Mouse (Mus musculus) left cerebral cortex, adult 2 months (tissue): ENCODE measurements around the gene Sept3. TPM values are rescaled to one million over a fixed set of nuclear protein-coding genes. Genes with fewer than 3 reads are reported as not detected.

Experiments
- DNase-seq, 2 experiments: peaks; one replicate each; pipeline ENCODE4 v3.0.0; 2021 to 2022; ENCODE audit warnings: low spot score in 2 of 2, mixed read lengths in 1 of 2; ENCODE audit errors: extremely low spot score in 1 of 2
- H3K27ac ChIP-seq: fragments of 200-600 bp; 2 replicates; pipeline ENCODE4 v1.8.1; 2022
- H3K4me3 ChIP-seq: fragments of 200-600 bp; 2 replicates; pipeline ENCODE4 v1.8.1; 2022
- CTCF ChIP-seq: fragments of 200-600 bp; IDR thresholded peaks from 2 replicates; pipeline ENCODE4 v1.8.1; 2022; ENCODE audit warnings: antibody characterized with exemption, mild to moderate bottlenecking, moderate library complexity
- intact Hi-C: fragments of 180-260 bp; cut with DNase I; formaldehyde crosslinking; loops from one replicate; pipeline ENCODE4 v1.15.1; 2025
- long read RNA-seq, 2 experiments: library from polyadenylated mRNA; stranded (forward); transcript quantifications; one replicate each; pipeline ENCODE4 v2.0.0; 2021; ENCODE audit warnings: borderline mapping rate in 2 of 2
- total RNA-seq, 2 experiments: library from RNA; stranded (reverse); gene quantifications; 2 replicates each; pipeline ENCODE4 v1.2.3; 2021

The Sept3 gene
- total RNA-seq: 100 to 1,000 TPM; 489 to 520 TPM
- long read RNA-seq, experiment 1, full-length matches to known transcripts: 204 of 510 reads
- long read RNA-seq, experiment 1, partial matches to known transcripts: 51 of 510 reads
- long read RNA-seq, experiment 1, other reads (novel, unspliced or antisense): 255 of 510 reads
- long read RNA-seq, experiment 2, full-length matches to known transcripts: 181 of 405 reads
- long read RNA-seq, experiment 2, partial matches to known transcripts: 59 of 405 reads
- long read RNA-seq, experiment 2, other reads (novel, unspliced or antisense): 165 of 405 reads

GRCm38 (mm10) chr15:82274593-82274926 lies at the start of gene Sept3:
Sept3 (plus strand) TSS chr15:82274893.
- no peak for DNase-seq
- peak within 1 kb of the TSS; percentile 78 for H3K4me3 ChIP-seq
- H3K27ac ChIP-seq: peak within 1 kb of the TSS; percentile 94
- no peak for TF ChIP-seq CTCF
- intact Hi-C loops: loop anchor here (2.0 kb wide), 1 partner anchor 72 kb away; no protein-coding TSS in a partner anchor

- intact Hi-C loops: no loop called here
- Histone ChIP-seq H3K4me3 (no peak overlapping the region), H3K27ac (no peak overlapping the region)
- DNase-seq: no peak
- TF ChIP-seq CTCF: no peak
These were observed 48.9 kb upstream of the Sept3 start for GRCm38 (mm10) chr15:82225769-82226168.

GRCm38 (mm10) chr15:82229542-82230045 lies 45.1 kb upstream of the Sept3 start:
- intact Hi-C loops: no loop called here
- Histone ChIP-seq H3K27ac (no peak overlapping the region), H3K4me3 (no peak overlapping the region)
- TF ChIP-seq CTCF: no peak
- DNase-seq: no peak

- DNase-seq: no peak
- intact Hi-C loops: no loop called here
- no peak overlapping the region for H3K27ac ChIP-seq
- H3K4me3 ChIP-seq: no peak overlapping the region
- TF ChIP-seq CTCF: no peak
These were observed 44.5 kb upstream of the Sept3 start for GRCm38 (mm10) chr15:82230098-82230611.

- no peak for TF ChIP-seq CTCF
- intact Hi-C loops: no loop called here
- H3K27ac ChIP-seq: no peak overlapping the region
- H3K4me3 ChIP-seq: no peak overlapping the region
- DNase-seq: no peak
These were observed 43.6 kb upstream of the Sept3 start for GRCm38 (mm10) chr15:82231100-82231499.

GRCm38 (mm10) chr15:82231591-82232378 lies 42.9 kb upstream of the Sept3 start:
- Histone ChIP-seq H3K27ac (no peak overlapping the region), H3K4me3 (no peak overlapping the region)
- no peak; the same call in 1 of the 2 replicates for TF ChIP-seq CTCF
- no peak for DNase-seq
- intact Hi-C loops: no loop called here

- no peak for DNase-seq
- intact Hi-C loops: no loop called here
- Histone ChIP-seq H3K27ac (no peak overlapping the region), H3K4me3 (no peak overlapping the region)
- TF ChIP-seq CTCF: no peak
These were observed 42.0 kb upstream of the Sept3 start for GRCm38 (mm10) chr15:82232651-82233050.

GRCm38 (mm10) chr15:82235661-82236060 lies 39.0 kb upstream of the Sept3 start:
- Histone ChIP-seq H3K4me3 (no peak overlapping the region), H3K27ac (no peak overlapping the region)
- TF ChIP-seq CTCF: no peak
- no peak for DNase-seq
- intact Hi-C loops: loop anchor here (1.0 kb wide), 2 partner anchors 96 to 170 kb away; no protein-coding TSS in a partner anchor

GRCm38 (mm10) chr15:82236565-82236964 lies 38.1 kb upstream of the Sept3 start:
- TF ChIP-seq CTCF: peak; percentile 100
- peak; percentile 81 to 90 for DNase-seq
- Histone ChIP-seq H3K27ac (no peak overlapping the region), H3K4me3 (no peak overlapping the region)
- intact Hi-C loops: loop anchor here (1.0 kb wide), 2 partner anchors 97 to 171 kb away; no protein-coding TSS in a partner anchor

GRCm38 (mm10) chr15:82243311-82243710 lies 31.4 kb upstream of the Sept3 start:
- Histone ChIP-seq H3K4me3 (peak overlapping the region; percentile 92; the same call in 1 of the 2 replicates), H3K27ac (no peak overlapping the region)
- DNase-seq: no peak
- intact Hi-C loops: no loop called here
- no peak for TF ChIP-seq CTCF

- no peak for DNase-seq
- intact Hi-C loops: no loop called here
- Histone ChIP-seq H3K4me3 (peak overlapping the region; percentile 92), H3K27ac (no peak overlapping the region)
- TF ChIP-seq CTCF: no peak
These were observed 31.0 kb upstream of the Sept3 start for GRCm38 (mm10) chr15:82243742-82244114.
